Mouse (Mus musculus) left cerebral cortex, postnatal 10 days (tissue): ENCODE measurements at regions not wholly inside any gene's neighbourhood (a gene's known extent, or its start where the extent isn't known, plus 50 kb on each side); places are given as distances from the start of the nearest gene placed in this dataset.
A peak's percentile ranks its signal among the peaks of the same experiment; 100 is the strongest.

Experiments
- DNase-seq, 2 experiments: peaks; one replicate each; pipeline ENCODE4 v3.0.0; 2021 to 2022; ENCODE audit warnings: low spot score in 2 of 2, mixed read lengths in 1 of 2; ENCODE audit errors: extremely low spot score in 1 of 2
- intact Hi-C: fragments of 180-260 bp; cut with DNase I; formaldehyde crosslinking; loops from one replicate; pipeline ENCODE4 v1.15.1; 2025

DNA sequence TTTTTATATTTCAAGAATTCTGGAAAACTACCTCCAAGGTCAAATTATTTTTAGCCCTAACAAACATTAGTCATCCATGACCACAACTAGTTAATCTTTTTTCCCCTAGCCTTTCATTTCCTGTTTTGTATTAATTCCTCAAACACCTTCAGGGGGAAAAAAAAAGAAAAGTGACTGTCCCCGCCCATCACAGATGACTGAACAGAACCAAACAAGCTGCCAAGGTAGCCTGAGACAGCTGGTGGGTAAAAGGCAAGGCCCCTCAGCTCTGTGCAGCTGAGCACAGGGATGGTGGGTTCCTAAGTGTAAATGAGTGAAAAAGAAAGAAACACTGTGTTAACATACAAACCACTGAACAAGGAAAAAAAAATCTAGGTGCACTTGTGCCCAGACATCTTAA is 145.6 kb downstream of the Rpl36a-ps1 start:
- no peak for DNase-seq
- intact Hi-C loops, result no loop called here

DNA sequence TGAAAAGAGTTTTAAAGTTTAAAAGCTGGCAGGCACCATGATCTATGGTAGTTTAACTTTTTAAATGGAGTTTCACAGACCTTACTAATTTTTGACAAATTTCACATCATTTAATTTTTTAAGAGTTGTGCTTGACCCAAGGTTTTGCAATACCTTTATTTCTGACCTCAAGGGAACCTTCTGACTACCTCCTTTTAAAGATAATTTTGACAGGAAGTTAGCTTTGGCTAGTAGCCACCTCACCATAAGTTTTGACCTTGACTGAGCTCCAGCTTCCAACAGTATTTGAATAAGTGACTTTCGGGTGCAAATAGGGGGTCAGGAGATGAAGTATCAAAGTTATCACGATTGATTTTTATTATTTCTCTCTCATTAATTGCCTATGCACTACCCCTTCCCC is 149.9 kb downstream of the Rpl36a-ps1 start:
- intact Hi-C loops, result no loop called here
- no peak for DNase-seq

DNA sequence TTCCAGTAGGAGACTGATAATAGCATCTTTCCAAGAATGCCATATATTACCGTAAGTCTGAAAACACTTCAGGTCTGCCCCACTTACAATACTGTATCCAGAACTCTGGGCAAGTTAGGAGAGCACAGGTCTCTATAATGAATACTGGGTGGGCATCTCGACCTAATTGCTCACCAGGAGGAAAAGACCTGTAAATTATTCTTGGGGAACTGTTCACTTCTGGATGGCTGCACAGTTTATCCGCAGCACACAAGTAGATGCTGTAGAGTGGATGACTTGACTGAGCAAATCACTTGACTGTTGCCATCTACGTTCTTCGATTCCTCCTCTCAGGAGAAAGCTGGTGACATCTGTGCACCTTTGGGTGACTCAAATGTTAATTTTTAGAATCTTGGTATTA is 159.8 kb downstream of the Rpl36a-ps1 start:
- no peak for DNase-seq
- intact Hi-C loops, result no loop called here

DNA sequence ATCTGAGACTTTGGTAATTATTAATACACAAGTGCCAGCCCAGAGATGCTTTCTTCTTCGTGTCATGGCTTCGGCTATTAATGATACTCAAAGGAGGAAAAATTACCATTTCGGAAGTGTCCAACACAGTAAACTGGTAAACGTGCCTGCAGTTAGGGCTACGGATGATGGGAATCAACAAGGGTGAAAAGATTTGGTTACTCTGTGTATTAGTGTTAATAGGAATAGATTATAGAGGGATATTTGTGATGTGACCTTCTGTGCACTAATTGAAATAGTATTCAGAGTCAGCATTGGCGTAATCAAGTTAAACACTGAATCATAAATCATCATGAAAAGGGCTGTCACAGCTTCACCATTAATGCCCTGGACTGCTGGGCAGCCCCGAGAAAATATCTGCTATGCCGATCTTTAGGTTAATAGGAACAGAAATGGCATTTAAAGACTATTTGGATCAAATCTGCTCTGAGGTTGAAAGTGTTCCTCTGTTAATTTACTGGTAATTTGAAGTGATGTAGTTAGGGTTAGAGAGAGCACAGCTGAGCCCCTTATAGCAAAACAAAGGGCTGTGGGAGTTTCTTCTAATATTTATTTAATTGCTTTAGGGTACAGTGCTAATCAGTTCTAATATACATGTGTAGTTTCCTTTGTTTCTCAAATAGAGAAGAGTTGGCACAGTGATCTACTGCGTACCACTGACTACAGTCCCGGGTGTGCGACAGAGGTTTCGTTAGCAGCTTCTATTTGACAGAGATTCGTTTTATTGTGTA is 160.7 kb downstream of the Rpl36a-ps1 start:
- intact Hi-C loops, result no loop called here
- no peak for DNase-seq

DNA sequence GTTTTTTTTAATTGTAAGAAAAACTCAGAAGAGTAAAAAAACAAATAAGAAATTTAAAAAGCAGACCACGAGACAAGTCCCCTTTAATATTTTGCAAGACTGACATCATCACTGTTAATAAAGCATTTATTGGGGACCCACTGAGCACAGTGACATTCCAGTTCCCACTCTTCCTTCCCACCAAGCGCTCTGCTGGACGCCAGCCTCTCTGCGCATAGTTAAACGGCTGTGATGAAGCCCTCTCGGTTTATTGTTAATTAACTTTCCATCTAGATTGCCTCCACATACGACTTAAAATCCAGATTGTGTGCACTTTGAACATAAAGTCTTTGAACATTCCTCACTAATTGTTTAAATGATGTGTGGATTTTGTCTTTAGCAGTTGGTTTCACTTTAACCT is 161.7 kb downstream of the Rpl36a-ps1 start:
- no peak for DNase-seq
- intact Hi-C loops, result no loop called here

DNA sequence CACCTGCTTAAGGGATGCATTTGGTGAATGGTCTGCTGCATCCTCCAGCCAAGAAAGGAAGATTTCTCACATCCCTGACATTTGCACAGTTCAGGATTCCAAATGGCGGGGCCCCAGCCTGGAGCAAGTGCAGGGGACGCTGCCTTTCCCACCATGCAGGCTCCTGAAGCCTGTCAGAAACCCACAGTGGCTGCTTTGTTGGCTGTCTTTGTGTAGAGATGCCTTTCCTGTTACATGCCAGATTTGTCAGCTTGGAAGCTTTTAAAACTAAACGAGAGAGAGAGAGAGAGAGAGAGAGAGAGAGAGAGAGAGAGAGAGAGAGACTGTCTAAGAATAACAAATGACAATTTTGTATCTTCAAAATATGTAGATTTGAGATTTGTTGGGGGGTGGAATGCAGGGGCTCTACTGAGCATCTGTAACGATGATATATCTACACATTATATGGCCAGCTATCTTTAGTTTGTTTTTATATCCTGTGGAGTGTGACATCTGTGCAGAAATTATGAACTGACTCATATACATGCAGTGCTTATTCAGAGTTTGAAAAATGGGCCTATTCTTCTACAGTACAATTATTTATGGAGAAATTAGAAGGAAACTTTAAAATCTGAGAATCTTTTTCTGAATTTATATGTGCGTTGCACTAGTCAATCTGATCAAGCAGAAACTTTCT is 164.0 kb downstream of the Rpl36a-ps1 start:
- DNase-seq, result no peak
- intact Hi-C loops, result no loop called here

DNA sequence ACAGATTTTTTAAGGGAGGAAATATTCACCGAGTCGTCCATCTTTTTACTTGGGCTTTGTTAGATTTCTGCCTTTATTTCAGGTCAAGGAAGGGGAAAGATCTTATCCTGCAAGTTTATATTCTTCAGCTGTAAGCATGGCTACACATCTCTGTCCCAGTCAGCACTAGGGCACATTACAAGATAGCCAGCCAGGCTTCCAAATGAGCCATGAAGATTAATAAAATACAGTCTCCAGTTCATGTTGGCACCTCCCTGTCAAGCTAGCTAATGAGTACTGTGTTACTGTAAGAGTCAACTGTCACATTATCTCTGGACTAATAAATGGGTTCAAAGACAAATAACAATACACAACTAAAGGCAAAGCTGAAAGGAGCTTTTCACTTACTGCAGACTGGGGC is 166.6 kb downstream of the Rpl36a-ps1 start:
- intact Hi-C loops, result no loop called here

DNA sequence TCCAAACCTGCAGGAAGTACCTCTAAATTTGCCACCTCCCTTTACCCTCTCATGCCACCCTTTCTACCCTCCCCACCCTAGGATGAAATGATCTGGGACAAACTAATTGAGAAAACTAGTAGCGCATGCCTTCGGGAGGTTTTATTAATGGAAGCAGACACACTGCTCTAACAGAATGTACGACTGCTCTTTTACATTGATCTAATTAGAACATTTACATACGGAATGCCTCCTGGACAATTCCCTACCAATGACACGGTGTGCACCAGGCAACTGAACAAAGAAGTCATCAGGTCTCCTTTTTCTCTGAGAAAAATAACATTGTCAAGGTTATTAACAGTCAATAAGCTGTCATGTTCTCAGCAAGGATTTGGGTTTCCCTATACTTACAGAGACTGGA is 180.5 kb downstream of the Rpl36a-ps1 start:
- intact Hi-C loops, result no loop called here

More for the DNA sequence above, 166.6 kb downstream of the Rpl36a-ps1 start:
- DNase-seq, result no peak

DNA sequence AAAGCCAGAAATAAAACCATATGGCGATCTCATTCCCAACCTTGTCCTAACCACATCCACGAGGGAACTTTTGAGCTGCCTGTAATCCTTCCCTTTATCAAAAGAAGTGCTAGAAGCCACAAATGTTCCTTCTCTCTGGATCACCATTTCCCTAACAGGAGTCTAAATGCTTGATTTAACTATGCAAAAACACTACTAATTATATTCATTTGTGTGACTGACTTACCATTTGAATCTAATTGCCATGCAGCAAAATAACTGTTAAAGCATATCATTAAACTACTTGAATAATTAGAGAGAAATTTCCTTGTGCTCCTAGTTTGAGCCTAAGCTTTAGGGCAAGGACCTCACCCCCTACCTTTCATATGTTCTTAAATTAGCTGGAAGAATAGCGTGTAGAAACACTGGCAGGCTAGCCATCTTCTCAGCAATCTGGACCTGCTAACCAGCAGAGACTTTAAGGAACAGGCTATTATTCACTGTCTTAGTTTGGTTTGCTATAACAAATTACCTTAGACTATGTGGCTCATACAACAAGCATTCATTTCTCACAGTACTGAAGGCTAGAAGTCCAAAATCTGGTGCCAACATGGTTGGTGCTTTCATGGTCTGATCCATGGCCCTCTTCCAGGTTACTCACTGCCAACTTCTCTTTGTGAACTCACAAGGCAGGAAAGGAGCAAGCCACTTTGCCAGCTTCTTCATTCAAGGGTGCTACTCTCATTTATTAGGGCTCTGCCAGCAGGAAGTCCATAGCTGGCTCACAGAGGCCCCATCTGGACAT is 183.7 kb downstream of the Rpl36a-ps1 start:
- intact Hi-C loops, result no loop called here
- peak; percentile 21 to 59 for DNase-seq

More for the DNA sequence above, 180.5 kb downstream of the Rpl36a-ps1 start:
- no peak for DNase-seq

DNA sequence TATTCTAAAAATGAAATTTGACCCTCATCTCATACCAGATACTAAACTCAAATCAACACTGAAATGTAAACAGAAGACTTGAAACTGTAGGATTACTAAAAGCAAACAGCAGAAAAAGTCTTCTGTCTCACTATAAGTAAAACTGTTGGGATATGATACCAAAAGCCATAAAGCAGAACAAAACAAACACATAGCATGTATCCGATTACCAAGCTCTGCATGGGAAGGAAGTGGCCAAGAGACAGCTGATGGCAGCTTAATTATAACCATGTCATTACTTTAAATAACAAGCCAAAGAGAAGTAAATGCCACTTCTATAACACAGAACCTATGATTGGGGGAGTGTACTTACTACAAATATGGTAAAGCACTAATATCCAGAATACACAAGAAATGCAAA is 186.0 kb downstream of the Rpl36a-ps1 start:
- intact Hi-C loops, result no loop called here

DNA sequence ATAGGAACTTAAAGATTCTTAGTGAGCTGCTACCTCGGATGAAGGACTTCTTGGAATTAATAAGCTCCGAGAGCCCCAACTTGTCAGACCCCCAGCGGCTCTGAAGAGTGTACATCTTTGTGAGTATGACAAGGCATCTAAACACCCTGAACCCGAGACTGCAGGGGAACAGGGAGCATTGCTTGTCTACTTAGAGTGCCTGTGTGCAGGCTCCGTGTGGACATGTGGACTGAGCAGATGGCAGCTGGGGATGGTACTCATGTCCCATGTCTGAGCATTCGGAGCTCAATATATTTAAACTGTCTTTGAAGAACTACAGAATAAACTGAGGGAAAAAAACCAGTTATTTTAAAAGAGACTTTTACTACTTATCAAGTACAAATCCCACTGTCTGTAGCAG is 189.1 kb downstream of the Rpl36a-ps1 start:
- intact Hi-C loops, result no loop called here
- DNase-seq, result no peak

More for the DNA sequence above, 186.0 kb downstream of the Rpl36a-ps1 start:
- DNase-seq, result no peak

DNA sequence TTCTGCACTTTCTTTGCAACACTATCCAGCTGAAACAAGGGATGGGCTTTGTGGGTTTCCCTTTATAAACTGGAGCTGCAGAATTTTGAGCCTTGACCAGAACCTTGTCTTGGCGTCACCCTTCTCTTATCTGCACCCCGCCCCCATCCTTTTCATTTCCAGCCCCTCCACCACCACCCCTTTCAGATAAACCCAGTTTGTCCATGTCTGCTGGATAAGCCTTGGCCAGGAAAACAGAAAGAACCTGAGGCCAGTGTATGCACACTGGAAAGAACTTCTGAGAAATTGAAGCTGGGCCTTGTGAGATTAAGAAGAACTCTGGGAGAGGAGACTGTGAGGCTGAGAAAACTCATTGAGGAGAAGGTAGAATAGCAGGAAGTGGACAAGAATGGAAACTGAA is 192.8 kb downstream of the Rpl36a-ps1 start:
- intact Hi-C loops, result no loop called here

DNA sequence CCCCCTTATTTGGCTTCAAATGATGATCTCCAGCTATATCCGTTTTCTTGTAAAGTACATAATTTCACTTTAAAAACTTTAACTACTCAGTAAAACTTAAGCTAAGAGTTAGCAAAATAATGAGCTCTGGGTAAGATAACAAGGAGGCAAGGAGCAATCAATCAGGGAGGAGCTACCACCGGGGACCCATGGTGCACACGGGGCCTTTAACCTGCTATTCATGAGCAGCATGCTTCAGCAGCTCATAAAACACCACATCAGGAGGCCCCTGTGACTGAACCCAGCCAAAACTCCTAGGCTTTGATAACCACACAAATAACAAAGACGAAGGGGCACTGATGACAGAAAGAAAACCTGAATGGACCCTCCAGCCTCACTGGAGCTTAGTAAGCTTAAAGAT is 202.1 kb downstream of the Rpl36a-ps1 start:
- intact Hi-C loops, result no loop called here
- DNase-seq, result no peak

More for the DNA sequence above, 192.8 kb downstream of the Rpl36a-ps1 start:
- DNase-seq, result no peak

DNA sequence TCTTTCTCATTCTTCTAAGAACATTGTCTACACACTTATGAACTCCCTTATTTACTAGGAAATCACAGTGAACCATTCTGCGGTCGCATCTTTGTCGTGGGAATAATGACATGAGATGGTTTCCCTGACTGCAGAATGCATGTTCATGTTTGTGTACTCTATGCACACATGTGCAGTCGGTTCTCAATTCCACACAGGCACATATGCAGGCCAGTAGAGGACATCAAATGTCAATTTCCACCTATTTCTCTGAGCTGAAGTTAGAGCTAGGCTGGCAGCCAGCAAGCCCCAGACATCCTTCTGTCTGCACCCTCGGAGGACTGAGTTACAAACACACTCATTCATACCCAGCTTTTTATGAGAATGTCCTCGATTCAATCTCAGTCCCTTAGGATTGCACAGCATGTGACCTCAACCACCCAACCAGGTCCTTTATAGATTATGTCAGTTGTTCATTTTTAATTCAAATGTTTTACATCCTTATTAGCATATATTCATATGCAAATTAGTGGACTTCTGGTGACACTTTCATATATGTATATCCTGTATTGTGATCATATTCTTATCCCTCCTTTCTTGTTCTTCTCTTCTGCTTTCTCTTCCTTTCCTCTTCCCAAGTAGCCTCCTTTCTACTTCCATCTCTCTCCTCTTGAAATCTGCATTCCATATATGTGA is 202.7 kb downstream of the Rpl36a-ps1 start:
- DNase-seq, result no peak
- intact Hi-C loops, result no loop called here

DNA sequence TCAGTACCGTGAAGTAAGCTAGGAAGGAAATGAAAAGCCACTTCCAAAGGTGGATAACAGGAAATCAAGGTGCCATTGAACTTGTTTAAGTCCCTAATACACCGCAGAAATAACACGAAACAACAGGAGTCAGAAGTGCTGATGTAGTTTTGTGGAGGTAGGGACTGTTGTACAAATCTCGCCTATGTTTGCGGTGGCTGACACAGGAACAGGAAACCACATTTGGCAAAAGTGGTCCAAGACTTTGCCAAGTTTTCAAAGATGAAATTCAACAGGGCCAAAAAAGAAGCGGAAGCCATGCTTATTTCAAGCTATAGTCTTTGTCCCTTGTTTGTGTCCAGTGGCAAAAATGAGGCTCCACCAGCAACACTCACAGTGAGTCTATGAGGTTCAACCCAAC is 204.3 kb downstream of the Rpl36a-ps1 start:
- DNase-seq, result no peak
- intact Hi-C loops, result no loop called here

DNA sequence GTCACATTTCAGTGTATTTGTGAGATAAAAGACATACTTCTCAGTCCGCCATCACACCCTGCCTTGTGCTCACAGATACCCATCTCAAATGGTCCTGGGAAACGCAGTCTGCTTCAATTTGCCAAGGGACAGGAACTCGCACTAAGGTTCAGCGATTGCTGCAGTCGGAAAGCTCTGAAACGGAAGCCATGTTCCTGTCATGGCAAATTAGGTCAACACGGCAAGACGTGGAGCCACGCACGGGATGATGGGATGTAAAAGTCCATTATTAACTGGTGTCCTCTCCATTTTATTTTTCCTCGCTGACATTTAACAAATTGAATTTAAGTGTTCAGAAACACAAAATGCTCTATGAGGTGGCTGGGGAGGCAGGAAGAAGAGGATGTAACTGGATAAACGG is 212.4 kb downstream of the Rpl36a-ps1 start:
- DNase-seq, result no peak
- intact Hi-C loops, result no loop called here

DNA sequence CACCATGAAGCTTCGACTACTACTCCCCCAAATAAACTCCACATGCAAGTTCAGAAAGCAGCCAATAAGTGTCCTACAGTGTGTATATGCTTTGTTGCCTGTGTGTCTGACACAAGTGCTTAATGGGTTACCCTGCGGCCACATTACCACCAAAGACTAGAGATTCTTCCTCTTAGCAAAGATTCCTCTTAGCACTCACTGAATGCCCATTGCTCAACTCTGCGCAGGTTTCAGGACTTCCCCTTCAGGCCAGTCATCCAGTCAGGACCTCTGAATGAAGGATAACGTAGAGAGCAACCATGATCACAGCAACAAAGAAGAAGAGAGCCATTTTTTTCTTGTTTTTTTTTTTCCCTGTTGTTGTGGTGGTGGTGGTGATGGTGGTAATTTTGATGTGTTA is 222.0 kb downstream of the Rpl36a-ps1 start:
- intact Hi-C loops, result no loop called here
- no peak for DNase-seq

DNA sequence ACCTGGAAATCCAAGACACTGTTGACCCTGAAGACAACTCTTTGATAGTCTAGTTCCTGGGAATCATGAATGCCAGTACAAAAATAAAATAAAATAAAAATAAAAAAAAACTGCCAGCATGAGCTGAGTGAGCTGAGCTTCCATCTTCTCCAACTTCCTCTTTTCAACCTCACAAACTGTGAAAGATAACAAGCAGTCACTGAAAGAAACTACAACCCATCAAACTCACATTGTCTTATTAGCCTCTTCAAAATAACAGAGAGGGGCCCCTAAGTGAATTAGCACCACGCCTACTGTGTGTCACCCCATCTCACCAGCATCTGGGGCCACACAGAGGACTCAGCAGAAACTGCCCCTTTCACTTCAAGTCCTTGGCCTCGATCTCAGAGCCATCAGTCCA is 225.3 kb downstream of the Rpl36a-ps1 start:
- intact Hi-C loops, result no loop called here
- DNase-seq, result no peak

DNA sequence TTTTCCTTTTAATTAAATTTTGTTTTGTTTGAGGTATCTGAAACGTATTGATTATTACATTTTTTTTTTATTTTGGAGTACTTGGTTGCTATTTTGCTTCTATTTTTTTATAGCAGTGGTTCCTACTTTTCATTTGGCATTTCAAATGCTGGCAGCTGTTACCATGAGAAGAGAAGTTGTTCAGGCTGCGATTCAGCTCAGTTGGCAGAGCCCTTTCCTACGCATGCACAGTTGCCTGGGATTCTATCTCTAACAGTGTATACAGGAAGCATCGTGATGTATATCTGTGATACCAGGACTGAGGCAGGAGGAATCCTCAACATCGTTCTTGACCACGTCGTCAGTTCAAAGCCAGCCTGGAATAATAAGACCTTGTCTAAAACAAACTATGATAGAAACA is 226.6 kb downstream of the Rpl36a-ps1 start:
- DNase-seq, result peak in 1 of 2 experiments; percentile 29
- intact Hi-C loops, result no loop called here
